Mouse (Mus musculus) lung, postnatal 0 days (tissue): Measurements from ENCODE around the gene S1pr3.

ENCODE experiments used
- CTCF ChIP-seq: IDR thresholded peaks from 2 replicates; pipeline ENCODE4 v1.5.1; 2016; ENCODE audit warnings: antibody characterized with exemption, mild to moderate bottlenecking
- EP300 ChIP-seq: IDR thresholded peaks from 2 replicates; pipeline ENCODE4 v1.6.1; 2016; ENCODE audit warnings: antibody characterized with exemption, mild to moderate bottlenecking, control low read depth

DNA sequence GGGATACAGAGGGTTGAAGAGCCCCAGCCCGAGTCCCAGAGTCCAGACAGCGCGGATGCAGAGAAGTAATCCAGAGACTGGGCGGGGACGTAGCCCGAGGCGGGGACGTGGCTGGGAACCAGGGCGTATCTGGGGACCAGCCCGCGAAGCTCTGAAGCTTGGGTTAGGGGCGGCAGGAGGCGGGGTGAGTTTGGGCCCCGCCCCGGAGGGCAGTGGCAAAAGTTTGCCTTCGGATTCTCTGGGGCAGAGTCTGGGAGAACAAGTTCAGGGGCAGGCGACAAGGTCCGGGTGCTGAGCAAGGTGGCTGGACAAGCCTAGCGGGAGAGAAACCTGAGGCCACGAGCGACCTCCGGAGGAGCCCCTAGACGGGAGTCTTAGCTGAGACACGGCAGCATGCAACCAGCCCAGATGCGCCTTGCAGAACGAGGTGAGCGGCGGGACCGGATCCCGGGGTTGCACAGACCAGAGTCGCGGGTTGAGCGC is at the start of gene S1pr3:
- TF ChIP-seq CTCF (peak; percentile 23), EP300 (no peak)
